Mouse (Mus musculus): ENCODE results near the gene Sel1l3.

- no peak for TF ChIP-seq POLR2A (IDR thresholded peaks at IDR 0.05; ENCODE audit: low read depth, low read length)
- TF ChIP-seq CTCF (IDR thresholded peaks at IDR 0.05; ENCODE audit: extremely low read depth, insufficient read length, insufficient replicate concordance, low read depth, low read length), result no peak
Observed at GRCm38 (mm10) chr5:53118212-53118611, 95.5 kb downstream of the Sel1l3 start.
